Mouse (Mus musculus) MEL (cell line): ENCODE data around the gene Wdr35. TPM values are rescaled to one million over a fixed set of nuclear protein-coding genes. Genes with fewer than 3 reads are reported as not detected.

Experiments
- DNase-seq: peaks from one replicate; pipeline ENCODE4 v3.0.0; 2011; ENCODE audit warnings: low read depth, low spot score
- H3K27ac ChIP-seq: 2 replicates; pipeline ENCODE4 v1.5.1; 2012; ENCODE audit warnings: low read depth, mild to moderate bottlenecking, control low read depth, low read length, moderate library complexity; ENCODE audit not compliant: control insufficient read depth
- H3K27me3 ChIP-seq, 2 experiments: fragments of 150-350 bp in 1 of 2; sonication (generic) in 1 of 2; 2 replicates each; pipeline ENCODE4 v1.6.1; 2012; ENCODE audit warnings: low read length in 2 of 2, mild to moderate bottlenecking in 2 of 2, improper control_type of control experiment in 1 of 2, moderate library complexity in 1 of 2; ENCODE audit not compliant: insufficient read depth in 2 of 2, control insufficient read depth in 1 of 2
- H3K36me3 ChIP-seq, 2 experiments: 2 replicates each; pipeline ENCODE4 v1.6.1; 2012 to 2014; ENCODE audit warnings: low read length in 2 of 2, improper control_type of control experiment in 1 of 2, inconsistent platforms in 1 of 2, mild to moderate bottlenecking in 1 of 2; ENCODE audit not compliant: insufficient read depth in 2 of 2, control insufficient read depth in 1 of 2
- H3K4me1 ChIP-seq, 2 experiments: fragments of 150-350 bp in 1 of 2; sonication (generic) in 1 of 2; 2 replicates each; pipeline ENCODE4 v1.6.1; 2012; ENCODE audit warnings: low read length in 2 of 2, improper control_type of control experiment in 1 of 2, mild to moderate bottlenecking in 1 of 2; ENCODE audit not compliant: insufficient read depth in 2 of 2, control insufficient read depth in 1 of 2
- H3K4me3 ChIP-seq, 2 experiments: fragments of 150-350 bp in 1 of 2; sonication (generic) in 1 of 2; 2 replicates each; pipeline ENCODE4 v1.5.1; 2012; ENCODE audit warnings: low read depth in 2 of 2, low read length in 2 of 2, mild to moderate bottlenecking in 2 of 2, moderate library complexity in 2 of 2, control low read depth in 1 of 2, improper control_type of control experiment in 1 of 2; ENCODE audit not compliant: control insufficient read depth in 1 of 2, insufficient read depth in 1 of 2
- H3K79me2 ChIP-seq: 2 replicates; pipeline ENCODE4 v1.6.1; 2012; ENCODE audit warnings: mild to moderate bottlenecking, low read length, moderate library complexity; ENCODE audit not compliant: control insufficient read depth, poor library complexity, insufficient read depth
- H3K9ac ChIP-seq: 2 replicates; pipeline ENCODE4 v1.6.1; 2012; ENCODE audit warnings: low read depth, mild to moderate bottlenecking, control low read depth, low read length, moderate library complexity; ENCODE audit not compliant: control insufficient read depth, poor library complexity, severe bottlenecking
- H3K9me3 ChIP-seq: fragments of 150-350 bp; sonication (generic); replicated peaks from 2 replicates; pipeline ENCODE4 v1.6.1; 2012; ENCODE audit warnings: mild to moderate bottlenecking, low read length, improper control_type of control experiment, moderate library complexity; ENCODE audit not compliant: insufficient read depth
- BHLHE40 ChIP-seq: IDR thresholded peaks from 2 replicates; pipeline ENCODE4 v1.6.1; 2012; ENCODE audit warnings: low read depth, mild to moderate bottlenecking, inconsistent platforms, low read length, improper control_type of control experiment, borderline replicate concordance
- CHD1 ChIP-seq: IDR thresholded peaks from 2 replicates; pipeline ENCODE4 v1.6.1; 2012; ENCODE audit warnings: low read depth, mild to moderate bottlenecking, inconsistent platforms, low read length, improper control_type of control experiment
- ETS1 ChIP-seq: IDR thresholded peaks from 2 replicates; pipeline ENCODE4 v1.6.1; 2012; ENCODE audit warnings: low read depth, mild to moderate bottlenecking, inconsistent platforms, low read length, improper control_type of control experiment, moderate library complexity
- GABPA ChIP-seq: IDR thresholded peaks from 2 replicates; pipeline ENCODE4 v1.6.1; 2012; ENCODE audit warnings: low read depth, mild to moderate bottlenecking, inconsistent platforms, low read length, improper control_type of control experiment, moderate library complexity
- HCFC1 ChIP-seq: IDR thresholded peaks from 2 replicates; pipeline ENCODE4 v1.6.1; 2012; ENCODE audit warnings: low read depth, mild to moderate bottlenecking, inconsistent platforms, low read length, improper control_type of control experiment, moderate library complexity
- MAFK ChIP-seq: IDR thresholded peaks from 2 replicates; pipeline ENCODE4 v1.6.1; 2011; ENCODE audit warnings: low read depth, mild to moderate bottlenecking, low read length, improper control_type of control experiment, borderline replicate concordance
- MAX ChIP-seq: IDR thresholded peaks from 2 replicates; pipeline ENCODE4 v1.6.1; 2011; ENCODE audit warnings: low read length, improper control_type of control experiment
- MYC ChIP-seq: IDR thresholded peaks from 2 replicates; pipeline ENCODE4 v1.6.1; 2011; ENCODE audit warnings: low read depth, mild to moderate bottlenecking, low read length, improper control_type of control experiment, moderate library complexity
- NRF1 ChIP-seq: IDR thresholded peaks from 2 replicates; pipeline ENCODE4 v1.6.1; 2014; ENCODE audit warnings: low read depth, mild to moderate bottlenecking, inconsistent platforms, low read length, improper control_type of control experiment, moderate library complexity; ENCODE audit not compliant: poor library complexity, insufficient read depth, severe bottlenecking
- POLR2AphosphoS2 ChIP-seq: IDR thresholded peaks from 2 replicates; pipeline ENCODE4 v1.6.1; 2011; ENCODE audit warnings: low read length, improper control_type of control experiment
- RAD21 ChIP-seq: IDR thresholded peaks from 2 replicates; pipeline ENCODE4 v1.6.1; 2011; ENCODE audit warnings: mild to moderate bottlenecking, low read depth, low read length, improper control_type of control experiment
- SIN3A ChIP-seq: IDR thresholded peaks from 2 replicates; pipeline ENCODE4 v1.6.1; 2012; ENCODE audit warnings: low read length, improper control_type of control experiment, inconsistent platforms
- TAL1 ChIP-seq: IDR thresholded peaks from 2 replicates; pipeline ENCODE4 v1.6.1; 2012; ENCODE audit warnings: mild to moderate bottlenecking, inconsistent platforms, low read length, moderate library complexity, mixed read lengths
- TCF12 ChIP-seq: IDR thresholded peaks from 2 replicates; pipeline ENCODE4 v1.6.1; 2014; ENCODE audit warnings: low read depth, mild to moderate bottlenecking, inconsistent platforms, low read length, improper control_type of control experiment, moderate library complexity
- USF1 ChIP-seq: IDR thresholded peaks from 2 replicates; pipeline ENCODE4 v1.6.1; 2014; ENCODE audit warnings: low read depth, mild to moderate bottlenecking, inconsistent platforms, low read length, improper control_type of control experiment, moderate library complexity
- USF2 ChIP-seq, 2 experiments: IDR thresholded peaks; 2 replicates each; pipeline ENCODE4 v1.6.1; 2011 to 2012; ENCODE audit warnings: improper control_type of control experiment in 2 of 2, low read length in 2 of 2, borderline replicate concordance in 1 of 2, inconsistent platforms in 1 of 2, low read depth in 1 of 2, mild to moderate bottlenecking in 1 of 2; ENCODE audit not compliant: insufficient read depth in 1 of 2
- ZKSCAN1 ChIP-seq: IDR thresholded peaks from 2 replicates; pipeline ENCODE4 v1.6.1; 2012; ENCODE audit warnings: low read depth, mild to moderate bottlenecking, inconsistent platforms, low read length, improper control_type of control experiment, moderate library complexity
- ZMIZ1 ChIP-seq: IDR thresholded peaks from 2 replicates; pipeline ENCODE4 v1.6.1; 2012; ENCODE audit warnings: low read depth, mild to moderate bottlenecking, inconsistent platforms, low read length, improper control_type of control experiment, moderate library complexity
- polyA plus RNA-seq, 2 experiments: library from polyadenylated mRNA; stranded (reverse) in 1 of 2; unstranded in 1 of 2; fragments of >175 nt in 1 of 2; fragments of >200 nt in 1 of 2; gene quantifications; 2 replicates each; pipeline versions ENCODE4 v1.2.1 to v1.2.4; 2012; ENCODE audit warnings: low replicate concordance in 2 of 2, low read depth in 1 of 2; ENCODE audit not compliant: insufficient read length in 2 of 2, insufficient read depth in 1 of 2, missing spikeins in 1 of 2
- total RNA-seq: library from RNA; depleted of rRNA; stranded (reverse); fragments of 300-350 nt; gene quantifications from 2 replicates; pipeline ENCODE4 v1.2.3, GENCODE M21; 2012

The Wdr35 gene
- total and polyA plus RNA-seq, 3 experiments: 5.7 to 5.9 TPM; not detected in 1

GRCm38 (mm10) chr12:9010311-9010710 lies 36.6 kb downstream of the Wdr35 start:
- Histone ChIP-seq H3K9me3 (no peaks in the 10 kb centered on the region), H3K27ac (no peak overlapping the region), H3K79me2 (no peaks in the 10 kb centered on the region), H3K4me1 (no peaks in the 10 kb centered on the region), H3K36me3 (no peaks in the 10 kb centered on the region), H3K4me3 (no peak overlapping the region), H3K9ac (no peak overlapping the region), H3K27me3 (no peaks in the 10 kb centered on the region)
- DNase-seq: no peak
- TF ChIP-seq GABPA (no peak), MYC (no peak), USF2 (IDR thresholded peaks at IDR 0.05; ENCODE audit: borderline replicate concordance in 1 of 2, insufficient read depth in 1 of 2, low read depth in 1 of 2, low read length in 2 of 2) (no peak), CHD1 (no peak), POLR2AphosphoS2 (no peak), ETS1 (no peak), NRF1 (no peak), HCFC1 (no peak), TCF12 (no peak), MAX (no peak)

- no peak overlapping the region for H3K9ac ChIP-seq
- no peaks in the 10 kb centered on the region for H3K27me3 ChIP-seq
- H3K36me3 ChIP-seq: no peaks in the 10 kb centered on the region
- no peak overlapping the region for H3K4me3 ChIP-seq
- TF ChIP-seq MAX (no peak), RAD21 (no peak), ZKSCAN1 (no peak), MAFK (no peak), USF1 (no peak), TAL1 (no peak), TCF12 (no peak), SIN3A (no peak), USF2 (IDR thresholded peaks at IDR 0.05; ENCODE audit: borderline replicate concordance in 1 of 2, insufficient read depth in 1 of 2, low read depth in 1 of 2, low read length in 2 of 2) (no peak), BHLHE40 (no peak), MYC (no peak), ZMIZ1 (no peak)
- TF ChIP-seq, all 39 proteins: peak for 0
- no peak overlapping the region for H3K27ac ChIP-seq
- H3K4me1 ChIP-seq: no peaks in the 10 kb centered on the region
- no peak for DNase-seq
- H3K79me2 ChIP-seq: no peaks in the 10 kb centered on the region
- no peaks in the 10 kb centered on the region for H3K9me3 ChIP-seq
These were observed 42.7 kb downstream of the Wdr35 start for GRCm38 (mm10) chr12:9016376-9016775.
